Mouse (Mus musculus): Measurements from ENCODE around the gene Gcnt3.

Gene Gcnt3

GRCm38 (mm10) chr9:69994547-69994946, 43.3 kb downstream of the Gcnt3 start:
- DNase-seq, result no peak

DNA sequence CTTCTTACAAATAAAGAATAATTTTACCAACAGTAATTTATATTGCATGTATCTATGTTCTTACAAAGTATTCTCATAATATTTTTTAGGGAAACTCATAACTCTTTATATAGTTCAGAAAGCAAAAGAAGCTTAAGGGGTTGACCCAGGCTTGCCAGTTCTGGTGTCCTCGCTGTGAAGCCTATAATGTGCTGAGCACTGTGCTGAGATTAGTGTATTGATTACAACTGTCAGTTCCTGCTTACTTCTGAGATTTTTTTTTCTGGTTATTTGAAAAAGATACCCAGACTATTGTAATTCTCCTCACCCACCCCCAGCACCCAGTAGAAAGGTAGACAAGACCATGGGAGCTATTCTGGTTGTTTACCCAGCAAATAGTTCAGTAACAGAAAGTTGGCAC, 44.4 kb downstream of the Gcnt3 start:
- no peak for DNase-seq

GRCm38 (mm10) chr9:69992841-69993277, 45.0 kb downstream of the Gcnt3 start:
- no peak for DNase-seq

DNA sequence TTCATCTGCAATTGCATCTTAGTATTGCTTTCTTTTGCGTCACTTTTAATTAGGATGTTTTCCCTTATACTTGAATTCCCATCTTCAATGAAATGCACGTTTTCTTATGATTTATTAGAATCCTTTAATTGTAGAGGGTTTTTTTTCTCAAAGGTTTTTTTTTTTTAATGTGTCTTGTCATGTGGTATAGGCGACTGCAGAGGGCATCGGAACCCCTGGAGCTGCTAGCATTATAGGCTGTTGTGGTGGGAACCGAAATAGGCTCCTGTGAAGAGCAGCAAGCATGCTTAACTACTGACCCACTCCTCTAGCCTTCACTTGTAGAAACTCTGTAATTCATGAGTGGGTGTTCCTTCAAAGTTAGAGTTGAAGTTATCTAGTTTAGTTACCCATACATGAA, 47.5 kb downstream of the Gcnt3 start:
- no peak for DNase-seq

DNA sequence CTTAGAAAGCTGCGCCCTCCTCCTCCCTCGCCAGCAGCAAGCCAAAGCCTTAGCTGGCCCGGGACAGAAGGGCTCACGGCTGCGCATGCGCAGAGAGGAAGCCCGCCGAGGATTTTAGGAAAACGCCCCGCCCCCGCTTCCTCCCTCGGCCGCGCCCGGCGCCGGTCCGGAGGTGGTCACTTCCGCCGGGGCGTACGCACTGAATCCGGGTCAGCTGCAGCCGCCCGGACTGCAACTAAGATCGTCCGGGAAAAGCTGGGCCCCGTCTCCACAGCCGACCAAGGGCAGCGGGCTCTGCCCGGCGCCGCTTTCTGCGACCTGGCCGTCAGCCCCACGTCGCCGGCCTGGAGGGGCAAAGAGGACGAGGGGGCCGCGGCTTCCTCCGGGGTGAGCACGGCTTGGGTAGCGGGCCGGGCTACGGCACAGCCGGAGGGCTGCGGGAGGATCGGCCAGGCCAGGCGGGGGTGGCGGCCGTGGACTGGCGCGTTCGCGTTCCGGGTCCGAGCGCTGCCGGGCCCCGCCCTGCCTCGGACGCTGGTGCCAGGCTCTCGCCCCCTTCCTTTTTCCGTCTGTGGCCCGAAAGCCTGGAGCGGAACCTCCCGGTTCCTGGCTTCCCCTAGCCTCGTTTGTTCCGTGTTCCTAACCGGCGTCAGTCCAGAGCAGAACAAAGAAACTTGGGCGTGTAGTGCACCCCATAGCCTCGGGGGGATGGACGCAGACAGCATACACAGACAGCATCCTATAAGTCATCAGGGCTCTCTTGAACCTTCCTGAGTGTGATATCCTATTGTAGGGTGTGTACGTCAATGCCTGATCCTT, 48.4 kb downstream of the Gcnt3 start, which contains the start of gene Bnip2:
Gene Bnip2, plus strand, starts transcription at position 164 of the 819 bp plus-strand sequence.
- peak; percentile 97 for DNase-seq

- no peak for DNase-seq
Observed at GRCm38 (mm10) chr9:69988706-69989302, 49.1 kb downstream of the Gcnt3 start.

DNA sequence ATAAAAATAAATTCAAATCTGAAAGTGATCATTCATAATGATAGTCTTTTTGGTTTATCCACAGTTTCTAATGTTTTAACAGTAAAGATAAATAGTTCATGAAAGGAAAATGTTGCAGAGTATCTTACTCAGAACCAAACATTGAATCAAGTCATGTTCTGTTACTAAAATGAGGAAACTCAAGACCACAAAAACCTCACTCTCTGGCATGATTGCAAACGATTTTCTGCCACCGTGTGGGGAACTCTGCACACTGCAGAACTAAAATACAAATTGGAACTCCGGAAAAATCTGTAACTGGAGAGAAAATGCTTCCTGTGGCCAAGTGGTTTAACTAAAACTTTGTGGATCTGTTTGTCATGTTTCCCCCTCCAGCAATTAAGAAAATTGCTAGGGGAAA, 50.3 kb downstream of the Gcnt3 start:
- DNase-seq, result peak; percentile 21

DNA sequence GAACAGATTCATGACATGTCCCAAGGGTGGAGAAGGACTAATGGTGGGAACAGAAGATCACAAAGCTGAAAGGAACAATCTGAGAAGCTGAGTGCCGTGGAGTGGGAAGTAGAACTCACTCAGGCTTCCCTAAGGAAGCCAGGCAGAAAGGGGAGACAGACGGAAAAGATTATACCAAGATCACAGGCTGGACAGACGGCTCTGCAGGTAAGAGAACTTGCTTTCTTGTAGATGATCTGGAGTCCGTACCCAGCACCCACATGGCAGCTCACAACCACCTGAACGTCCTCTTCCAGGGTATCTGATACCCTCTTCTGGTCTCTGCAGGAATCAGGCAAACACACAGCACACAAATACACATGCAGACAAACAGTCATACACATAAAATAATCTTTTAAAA, 51.3 kb downstream of the Gcnt3 start:
- DNase-seq, result no peak

DNA sequence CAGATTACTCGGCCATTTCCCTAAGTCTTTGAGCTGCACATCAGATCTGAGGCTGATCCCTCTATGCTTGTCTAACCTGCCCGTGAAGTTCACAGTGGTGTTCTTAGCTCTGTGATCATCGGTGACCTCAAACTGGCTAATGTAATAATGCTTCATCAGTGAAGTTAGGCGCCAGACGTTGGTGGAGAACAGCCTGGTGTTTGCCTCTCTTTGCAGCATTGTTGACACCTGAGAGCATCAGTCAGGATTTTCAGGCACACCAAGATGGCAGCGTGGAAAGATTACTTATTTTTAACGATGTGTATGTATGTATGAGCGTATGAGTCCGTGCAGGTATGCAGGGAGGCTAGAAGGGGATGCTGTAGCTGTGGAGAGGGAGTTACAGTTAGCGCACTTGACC, 51.8 kb downstream of the Gcnt3 start:
- no peak for DNase-seq

GRCm38 (mm10) chr9:69985526-69985925, 52.4 kb downstream of the Gcnt3 start:
- DNase-seq, result no peak

Measured in cerebellum, adult 11 months (tissue).